In the genomic region with DNA sequence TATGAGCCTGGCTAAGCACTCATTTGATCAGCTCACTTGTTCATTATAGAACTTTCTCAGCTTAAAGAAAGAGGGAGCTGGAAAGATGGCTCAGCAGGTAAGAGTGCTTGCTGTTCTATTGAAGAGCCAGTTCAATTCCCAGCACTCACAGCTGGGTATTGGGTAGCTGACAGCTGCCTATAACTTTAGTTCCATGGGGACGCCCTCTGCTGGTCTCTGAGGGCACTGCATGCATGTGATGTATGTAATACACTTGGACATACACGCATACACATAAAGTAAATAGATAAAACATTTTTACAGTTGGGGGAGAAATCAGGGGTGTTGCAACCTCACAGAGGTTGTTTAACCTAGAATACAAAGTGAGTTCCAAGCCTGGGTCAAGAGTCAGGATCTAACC, we compare ENCODE assay signal across 1 mouse cellular context.
TF ChIP-seq lines count a peak whose summit lies in the region.

No protein-coding gene starts in this region.

TF ChIP-seq in MEL, 35 proteins besides CTCF, POLR2A, EP300 and RAD21 (continued from another document):
- TF ChIP-seq JUND (IDR thresholded peaks at IDR 0.05; ENCODE audit: low read depth, low read length) (no peak), ZC3H11A (IDR thresholded peaks at IDR 0.05; ENCODE audit: low read depth, low read length) (no peak), SMC3 (IDR thresholded peaks at IDR 0.05; ENCODE audit: low read depth, low read length) (peak; percentile 40)
